Mouse (Mus musculus) midbrain, embryonic 14.5 days (tissue): ENCODE results near the gene Caln1. TPM values are rescaled to one million over a fixed set of nuclear protein-coding genes. Genes with fewer than 3 reads are reported as not detected.

ENCODE experiments used
- ATAC-seq: fragments of 200-750 bp; cut with Nextera tagmentation; 2 replicates; pipeline ENCODE4 v1.8.0; 2017; ENCODE audit warnings: moderate number of reproducible peaks, moderate library complexity; ENCODE audit not compliant: low FRiP score, low TSS enrichment
- DNase-seq: peaks from one replicate; pipeline ENCODE4 v3.0.0-alpha.2; 2015
- H3K27ac ChIP-seq: fragments of 300-500 bp; sonication (generic); replicated peaks from 2 replicates; pipeline ENCODE4 v1.5.1; 2014; ENCODE audit warnings: mild to moderate bottlenecking, low read depth, low read length, moderate library complexity
- H3K27me3 ChIP-seq: fragments of 300-500 bp; sonication (generic); 2 replicates; pipeline ENCODE4 v1.6.1; 2014; ENCODE audit warnings: low read length, control low read depth, mixed read lengths; ENCODE audit not compliant: control insufficient read depth, insufficient read depth
- H3K36me3 ChIP-seq: fragments of 300-500 bp; sonication (generic); 2 replicates; pipeline ENCODE4 v1.6.1; 2014; ENCODE audit warnings: low read length, control low read depth; ENCODE audit not compliant: control insufficient read depth, insufficient read depth
- H3K4me1 ChIP-seq: fragments of 300-500 bp; sonication (generic); 2 replicates; pipeline ENCODE4 v1.6.1; 2014; ENCODE audit warnings: mild to moderate bottlenecking, antibody characterized with exemption, low read length, control low read depth; ENCODE audit not compliant: control insufficient read depth, insufficient read depth
- H3K4me2 ChIP-seq: fragments of 300-500 bp; sonication (generic); 2 replicates; pipeline ENCODE4 v1.6.1; 2014; ENCODE audit warnings: mild to moderate bottlenecking, low read length, moderate library complexity
- H3K4me3 ChIP-seq: fragments of 300-500 bp; sonication (generic); replicated peaks from 2 replicates; pipeline ENCODE4 v1.5.1; 2014; ENCODE audit warnings: low read depth, low read length
- H3K9ac ChIP-seq: fragments of 300-500 bp; sonication (generic); replicated peaks from 2 replicates; pipeline ENCODE4 v1.6.1; 2014; ENCODE audit warnings: mild to moderate bottlenecking, low read length, moderate library complexity
- H3K9me3 ChIP-seq: fragments of 300-500 bp; sonication (generic); 2 replicates; pipeline ENCODE4 v1.6.1; 2016; ENCODE audit warnings: low read length, control low read depth, mixed read lengths; ENCODE audit not compliant: control insufficient read depth
- WGBS: fragments of 180-500 bp; shearing (Covaris S2); extraction: QIAGEN DNeasy Blood & Tissue Kit; methylation state at CpG from one replicate; pipeline ENCODE4 v1.1.7; 2014; 5-methylcytosine and 5-hydroxymethylcytosine counted together
- polyA plus RNA-seq: library from polyadenylated mRNA; unstranded; fragments of >200 nt; fragmentation: Nextera tagmentation; extraction: Ambion mirVana; gene quantifications from 2 replicates; pipeline ENCODE4 v1.2.1, GENCODE M21; 2014

Gene Caln1
- polyA plus RNA-seq, 1 experiment from 2014 or later, result 8.4 TPM

DNA sequence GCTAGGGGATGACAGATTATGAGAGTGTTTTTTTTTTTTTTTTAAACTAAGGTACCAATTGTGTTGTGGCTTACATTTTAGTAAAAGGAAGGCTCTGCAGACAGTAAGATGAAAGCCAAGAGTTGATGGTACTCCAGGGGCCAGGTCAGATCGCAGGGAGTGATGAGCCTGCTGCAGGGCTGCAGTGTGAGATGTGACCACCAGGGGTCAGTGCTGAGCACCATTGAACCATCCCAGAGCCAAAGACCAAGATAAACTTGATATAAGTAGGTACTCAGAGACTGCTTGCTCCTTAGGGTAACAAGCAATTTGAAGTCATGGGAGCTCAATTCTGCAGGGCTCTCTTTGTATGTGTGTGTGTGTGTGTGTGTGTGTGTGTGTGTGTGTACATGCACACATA lies 35.9 kb downstream of the Caln1 start:
- Histone ChIP-seq H3K27me3 (no peaks in the 10 kb centered on the region), H3K4me2 (no peak overlapping the region), H3K27ac (no peak overlapping the region), H3K9ac (no peak overlapping the region), H3K9me3 (no peaks in the 10 kb centered on the region), H3K4me3 (no peak overlapping the region), H3K36me3 (no peaks in the 10 kb centered on the region), H3K4me1 (no peaks in the 10 kb centered on the region)
- ATAC-seq, result no peak
- DNase-seq, result peak; percentile 76
- 32% methylated on average over 1 of the region's 1 CpGs for WGBS

DNA sequence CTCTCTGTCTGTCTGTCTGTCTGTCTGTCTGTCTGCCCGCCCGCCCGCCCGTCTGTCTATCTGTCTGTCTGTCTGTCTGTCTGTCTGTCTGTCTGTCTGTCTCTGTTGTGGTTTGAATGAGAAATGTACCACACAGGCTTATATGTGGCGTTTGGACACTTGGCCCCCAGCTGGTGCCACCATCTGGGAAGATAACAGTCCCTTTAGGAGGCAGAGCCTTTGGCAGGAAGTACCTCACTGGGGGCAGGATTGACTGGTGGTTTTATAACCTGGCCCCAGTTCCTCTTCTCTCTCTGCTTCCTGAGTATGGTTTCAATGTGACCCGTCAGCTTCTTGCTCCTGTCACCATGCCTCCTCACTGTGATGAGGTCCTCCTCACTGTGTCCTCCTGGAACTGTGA lies 40.5 kb downstream of the Caln1 start:
- Histone ChIP-seq H3K36me3 (no peaks in the 10 kb centered on the region), H3K9ac (no peak overlapping the region), H3K27me3 (no peaks in the 10 kb centered on the region), H3K4me2 (no peak overlapping the region), H3K4me1 (no peaks in the 10 kb centered on the region), H3K27ac (no peak overlapping the region), H3K9me3 (no peaks in the 10 kb centered on the region), H3K4me3 (no peak overlapping the region)
- DNase-seq, result no peak
- ATAC-seq, result no peak
- WGBS, result 88% methylated on average over 6 of the region's 6 CpGs

DNA sequence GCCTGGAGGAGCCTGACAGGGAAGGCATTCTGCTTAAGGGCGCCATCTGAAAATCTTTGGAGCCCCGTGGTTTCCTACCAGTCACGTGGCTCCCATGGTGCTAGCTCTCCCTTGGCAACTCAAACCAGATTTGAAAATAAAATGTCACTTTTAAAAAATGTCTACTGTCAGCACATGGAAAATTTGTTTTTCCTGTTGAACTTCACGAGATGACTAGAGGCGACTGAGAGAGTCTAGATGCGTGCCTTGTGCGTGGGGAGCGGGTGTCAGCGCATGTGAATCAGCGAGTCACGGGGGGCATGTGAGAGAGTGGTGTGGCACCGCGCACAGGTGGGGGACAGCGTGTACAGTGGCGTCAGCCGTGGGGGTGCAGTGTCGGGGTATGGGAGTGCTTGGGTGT lies 42.3 kb downstream of the Caln1 start:
- no peaks in the 10 kb centered on the region for H3K36me3 ChIP-seq

DNA sequence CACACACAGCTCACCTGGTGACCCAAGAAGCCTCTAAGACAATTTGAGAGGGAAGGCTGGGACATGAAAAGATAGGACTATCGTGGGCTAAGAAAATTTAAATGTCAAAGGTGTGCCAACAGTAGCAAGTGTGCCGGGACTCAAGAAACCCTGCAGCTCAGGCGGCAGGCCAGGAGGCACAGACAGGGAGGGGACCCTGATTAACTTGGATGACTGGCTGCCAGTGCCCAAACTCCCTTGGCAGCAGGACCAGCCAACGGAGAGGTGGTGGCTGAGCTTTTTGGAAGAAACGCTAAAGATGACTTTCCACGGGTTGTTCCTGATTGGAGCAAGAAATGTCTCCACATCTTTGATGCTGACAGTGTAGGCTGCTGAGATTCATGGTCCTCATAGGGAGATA lies 78.2 kb downstream of the Caln1 start:
- H3K4me2 ChIP-seq, result no peak overlapping the region
- H3K4me3 ChIP-seq, result no peak overlapping the region
- H3K36me3 ChIP-seq, result no peaks in the 10 kb centered on the region
- no peak for ATAC-seq
- no peak overlapping the region for H3K27ac ChIP-seq
- peaks cover 17% of the 10 kb centered on the region for H3K27me3 ChIP-seq
- H3K9ac ChIP-seq, result no peak overlapping the region
- H3K9me3 ChIP-seq, result no peaks in the 10 kb centered on the region
- WGBS, result 40% methylated on average over 6 of the region's 6 CpGs
- DNase-seq, result no peak
- no peaks in the 10 kb centered on the region for H3K4me1 ChIP-seq

More for the DNA sequence above, 42.3 kb downstream of the Caln1 start:
- Histone ChIP-seq H3K27me3 (no peaks in the 10 kb centered on the region), H3K4me2 (no peak overlapping the region), H3K27ac (no peak overlapping the region), H3K4me3 (no peak overlapping the region), H3K9me3 (no peaks in the 10 kb centered on the region), H3K4me1 (no peaks in the 10 kb centered on the region), H3K9ac (no peak overlapping the region)
- ATAC-seq (no peak), DNase-seq (no peak)
- WGBS, result 95% methylated on average over 17 of the region's 17 CpGs

DNA sequence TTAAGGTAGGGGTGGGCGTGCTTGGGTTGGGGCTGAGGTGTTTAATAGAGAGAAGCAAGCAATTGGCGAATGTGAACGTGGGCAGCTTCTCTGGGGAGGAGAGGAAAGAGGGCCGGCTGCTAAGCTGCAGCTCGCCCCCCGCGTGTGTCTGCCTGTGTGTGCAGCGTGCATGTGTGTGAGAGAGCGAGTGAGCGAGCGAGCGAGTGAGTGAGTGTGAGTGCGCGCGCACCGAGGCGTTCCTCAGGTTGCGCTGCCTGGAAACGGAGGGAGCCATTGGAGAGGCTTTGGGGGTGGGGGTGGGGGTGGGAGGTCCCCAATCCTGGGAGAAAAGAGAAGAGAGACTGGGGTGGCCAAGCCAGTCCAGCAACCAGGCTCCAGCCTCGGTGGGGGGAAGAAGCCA lies 79.2 kb downstream of the Caln1 start:
- under 1% methylated on average over 20 of the region's 20 CpGs for WGBS
- Histone ChIP-seq H3K36me3 (no peaks in the 10 kb centered on the region), H3K4me3 (peak overlapping the region; percentile 51), H3K27me3 (peaks cover 17% of the 10 kb centered on the region), H3K4me1 (no peaks in the 10 kb centered on the region), H3K27ac (0 out of 2 replicates have a peak overlapping the region, but pooled peaks have one; percentile 20), H3K4me2 (peak overlapping the region; percentile 95), H3K9ac (peak overlapping the region; percentile 62), H3K9me3 (no peaks in the 10 kb centered on the region)
- ATAC-seq, result no peak
- peak; percentile 80 for DNase-seq

DNA sequence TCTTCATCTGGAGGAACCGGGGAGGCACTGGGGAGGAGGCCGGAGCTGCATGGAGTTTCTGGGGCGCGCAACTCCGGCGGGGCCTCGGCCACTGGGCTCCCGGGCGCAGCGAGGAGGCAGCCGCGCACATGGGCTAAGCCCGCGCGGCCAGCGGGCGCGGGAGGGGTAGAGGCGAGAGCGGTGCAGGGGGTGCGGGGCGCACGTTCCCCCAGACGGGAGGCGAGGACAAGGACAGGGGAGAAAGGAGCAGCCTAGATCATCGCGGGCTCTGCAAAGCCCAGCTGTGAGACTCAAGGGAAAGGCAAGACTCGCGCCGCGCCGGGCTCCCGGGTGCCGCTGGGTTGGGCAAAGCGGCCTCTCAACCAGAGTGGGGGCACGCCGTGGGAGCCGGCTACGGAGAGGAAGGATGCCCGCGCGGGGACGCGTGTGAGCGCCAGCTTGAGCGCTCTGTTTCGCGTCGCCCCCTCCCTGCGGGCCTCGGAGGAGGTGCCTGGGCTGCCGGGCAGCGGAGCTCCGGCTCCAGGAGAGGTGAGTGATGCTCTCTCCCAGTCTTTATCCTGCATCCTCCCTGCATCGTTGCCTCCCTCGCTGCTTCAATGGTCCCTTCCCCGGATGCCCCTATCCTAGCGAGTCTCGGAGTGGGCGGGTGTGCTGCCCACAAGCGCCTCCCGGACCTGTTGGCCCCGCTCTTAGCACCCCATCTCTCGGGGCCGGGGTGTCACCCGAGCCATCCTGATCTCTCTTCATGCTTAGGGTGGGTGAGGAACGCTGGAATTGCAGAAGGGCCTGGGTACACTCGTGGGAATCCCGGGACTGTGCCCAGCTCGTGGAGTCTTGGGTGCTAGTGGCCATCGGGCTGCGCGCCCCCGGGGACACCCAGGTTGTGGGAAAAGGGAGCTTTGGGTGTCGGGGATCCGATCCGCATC lies 79.9 kb downstream of the Caln1 start:
- H3K4me3 ChIP-seq, result peak overlapping the region; percentile 51
- H3K27ac ChIP-seq, result 0 out of 2 replicates have a peak overlapping the region, but pooled peaks have one; percentile 20
- under 1% methylated on average over 71 of the region's 77 CpGs for WGBS
- peaks cover 17% of the 10 kb centered on the region for H3K27me3 ChIP-seq
- H3K36me3 ChIP-seq, result no peaks in the 10 kb centered on the region
- H3K4me2 ChIP-seq, result peak overlapping the region; percentile 95
- H3K4me1 ChIP-seq, result no peaks in the 10 kb centered on the region
- no peaks in the 10 kb centered on the region for H3K9me3 ChIP-seq
- peak; percentile 70 for DNase-seq
- ATAC-seq, result peak; percentile 43; the same call in 1 of the 2 replicates
- H3K9ac ChIP-seq, result peak overlapping the region; percentile 62

DNA sequence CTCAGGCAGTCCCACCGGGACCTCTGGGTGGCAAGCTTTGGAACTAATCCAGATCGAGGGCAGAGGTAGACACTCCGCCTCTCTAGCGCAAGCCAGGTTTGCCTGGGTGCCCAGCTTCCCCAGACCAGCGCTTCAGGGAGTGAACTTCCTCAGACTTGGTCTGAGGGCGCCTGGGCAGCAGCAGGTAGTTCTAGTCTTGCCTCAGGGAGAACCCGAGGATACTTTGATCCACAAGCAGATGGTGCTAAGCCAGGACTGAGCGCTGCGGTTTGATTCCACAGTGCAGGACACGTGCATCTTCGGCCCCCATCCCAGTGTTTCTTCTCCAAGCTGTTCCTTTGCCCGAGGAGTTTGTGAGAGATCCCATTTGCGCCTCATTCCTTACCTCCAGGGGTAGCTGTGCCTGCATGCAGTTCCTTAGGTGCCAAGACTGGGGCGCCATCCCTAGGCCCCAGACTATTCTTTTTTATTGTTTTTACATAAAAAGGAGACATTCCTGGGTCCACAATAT lies 80.8 kb downstream of the Caln1 start:
- peaks cover 17% of the 10 kb centered on the region for H3K27me3 ChIP-seq
- no peaks in the 10 kb centered on the region for H3K4me1 ChIP-seq
- peak overlapping the region; percentile 95 for H3K4me2 ChIP-seq
- ATAC-seq, result no peak
- no peaks in the 10 kb centered on the region for H3K36me3 ChIP-seq
- H3K9me3 ChIP-seq, result no peaks in the 10 kb centered on the region
- peak overlapping the region; percentile 62; the same call in 1 of the 2 replicates for H3K9ac ChIP-seq
- no peak overlapping the region for H3K27ac ChIP-seq
- DNase-seq, result peak; percentile 21
- peak overlapping the region; percentile 51 for H3K4me3 ChIP-seq
- WGBS, result 4% methylated on average over 14 of the region's 14 CpGs

DNA sequence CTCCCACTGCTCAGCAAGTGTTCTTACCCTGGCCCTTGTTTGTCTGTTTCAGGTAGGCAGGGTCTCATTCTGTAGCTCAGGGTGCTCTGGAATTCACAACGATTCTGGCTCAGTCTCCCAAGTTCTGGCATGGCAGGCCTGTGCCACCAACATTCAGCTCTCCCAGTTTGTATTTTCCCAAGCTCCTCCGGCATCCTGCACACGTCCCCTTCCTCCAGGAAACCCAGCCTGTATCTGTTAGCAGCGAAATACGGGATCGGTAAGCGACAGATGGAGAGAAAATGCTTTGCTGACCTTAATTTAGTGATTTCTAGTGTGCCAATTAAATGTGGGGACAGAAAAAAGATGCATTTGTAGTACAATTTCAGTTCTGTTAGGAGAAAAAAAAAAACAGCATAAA lies 88.8 kb downstream of the Caln1 start:
- WGBS, result 92% methylated on average over 7 of the region's 7 CpGs

DNA sequence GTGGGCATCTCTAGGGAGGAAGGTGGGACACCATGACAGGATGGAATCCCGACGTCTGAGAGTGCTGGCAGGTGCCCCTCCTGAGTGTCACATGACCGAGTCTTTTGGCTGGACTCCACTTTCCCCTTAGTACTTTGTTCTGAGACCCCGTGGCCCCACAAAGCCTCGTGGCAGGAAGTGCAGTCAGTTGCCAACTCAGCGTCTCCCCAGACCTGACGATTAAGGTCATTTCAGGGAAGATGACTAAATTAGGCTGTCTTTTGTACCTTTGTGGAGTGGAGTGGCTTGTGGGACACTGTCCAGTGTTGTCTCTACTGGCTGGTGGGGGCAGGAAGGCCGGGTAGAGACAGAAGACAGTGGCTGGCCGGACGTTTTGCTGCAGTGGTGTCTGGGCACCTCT lies 103.0 kb downstream of the Caln1 start:
- ATAC-seq, result no peak
- no peak overlapping the region for H3K4me3 ChIP-seq
- no peak overlapping the region for H3K27ac ChIP-seq
- 74% methylated on average over 10 of the region's 10 CpGs for WGBS
- H3K9me3 ChIP-seq, result no peaks in the 10 kb centered on the region
- no peak overlapping the region for H3K4me2 ChIP-seq
- no peaks in the 10 kb centered on the region for H3K4me1 ChIP-seq
- DNase-seq, result no peak
- H3K36me3 ChIP-seq, result no peaks in the 10 kb centered on the region
- H3K9ac ChIP-seq, result no peak overlapping the region
- no peaks in the 10 kb centered on the region for H3K27me3 ChIP-seq

More for the DNA sequence above, 88.8 kb downstream of the Caln1 start:
- no peak for DNase-seq
- H3K4me3 ChIP-seq, result no peak overlapping the region
- H3K27ac ChIP-seq, result no peak overlapping the region
- H3K9ac ChIP-seq, result no peak overlapping the region
- no peaks in the 10 kb centered on the region for H3K36me3 ChIP-seq
- no peaks in the 10 kb centered on the region for H3K4me1 ChIP-seq
- no peak overlapping the region for H3K4me2 ChIP-seq
- no peak for ATAC-seq
- H3K9me3 ChIP-seq, result no peaks in the 10 kb centered on the region
- H3K27me3 ChIP-seq, result no peaks in the 10 kb centered on the region
